Mouse (Mus musculus): ENCODE data around the gene A4gnt. TPM values are rescaled to one million over a fixed set of nuclear protein-coding genes. Genes with fewer than 3 reads are reported as not detected.
A peak's percentile ranks its signal among the peaks of the same experiment; 100 is the strongest.
"Not testable (repeated sequence)": the region's sequence is repeated elsewhere in the genome, so short reads cannot be mapped to it uniquely, and the experiment has no call there.

Gene A4gnt
- polyA plus RNA-seq (2016; fragmentation: Nextera tagmentation; extraction: Ambion mirVana) = not detected in 2 replicates

GRCm38 (mm10) chr9:99612202-99612601 is at the start of gene A4gnt:
TSS of gene A4gnt (plus strand) at chr9:99612502.
- Histone ChIP-seq H3K36me3 (replicated peaks) (no peaks in the 10 kb centered on the region), H3K27me3 (ENCODE audit: poor library complexity, severe bottlenecking) (no peaks in the 10 kb centered on the region), H3K27ac (no peak within 1 kb of the TSS), H3K4me1 (no peaks in the 10 kb centered on the region), H3K9me3 (no peaks in the 10 kb centered on the region), H3K4me3 (no peak within 1 kb of the TSS)
- WGBS = 62% methylated on average over 2 of the region's 2 CpGs
- no peak for DNase-seq (ENCODE audit: extremely low spot score, low spot score)

- Histone ChIP-seq H3K9me3 (no peaks in the 10 kb centered on the region), H3K4me3 (no peak overlapping the region), H3K36me3 (replicated peaks) (no peaks in the 10 kb centered on the region), H3K27me3 (ENCODE audit: poor library complexity, severe bottlenecking) (no peaks in the 10 kb centered on the region), H3K4me1 (peaks cover 15% of the 10 kb centered on the region), H3K27ac (no peak overlapping the region)
- 34% methylated on average over 11 of the region's 11 CpGs for WGBS
- peak; percentile 40 for DNase-seq (ENCODE audit: extremely low spot score, low spot score)
These were observed 48.6 kb upstream of the A4gnt start for GRCm38 (mm10) chr9:99563714-99564113.

- peak overlapping the region; percentile 99 for H3K4me3 ChIP-seq
- DNase-seq (ENCODE audit: extremely low spot score, low spot score) = no peak
- peaks cover 9% of the 10 kb centered on the region for H3K27me3 ChIP-seq (ENCODE audit: poor library complexity, severe bottlenecking)
- H3K27ac ChIP-seq = peak overlapping the region; percentile 100
- 3% methylated on average over 15 of the region's 15 CpGs for WGBS
- H3K36me3 ChIP-seq (replicated peaks) = no peaks in the 10 kb centered on the region
- no peaks in the 10 kb centered on the region for H3K9me3 ChIP-seq
- H3K4me1 ChIP-seq = peaks cover 23% of the 10 kb centered on the region
These were observed 44.3 kb upstream of the A4gnt start for GRCm38 (mm10) chr9:99568023-99568346.

- Histone ChIP-seq H3K9me3 (no peaks in the 10 kb centered on the region), H3K36me3 (replicated peaks) (no peaks in the 10 kb centered on the region), H3K4me1 (peaks cover 23% of the 10 kb centered on the region), H3K4me3 (peak within 1 kb of the TSS; percentile 99), H3K27me3 (ENCODE audit: poor library complexity, severe bottlenecking) (peaks cover 13% of the 10 kb centered on the region), H3K27ac (peak within 1 kb of the TSS; percentile 100)
- peak; percentile 89 for DNase-seq (ENCODE audit: extremely low spot score, low spot score)
- under 1% methylated on average over 70 of the region's 70 CpGs for WGBS
These were observed 43.8 kb upstream of the A4gnt start, which contains the start of gene Armc8 for GRCm38 (mm10) chr9:99568347-99569070. TSS of gene Armc8 (minus strand) at chr9:99568899.

GRCm38 (mm10) chr9:99569071-99569397 is 43.3 kb upstream of the A4gnt start:
- Histone ChIP-seq H3K27me3 (ENCODE audit: poor library complexity, severe bottlenecking) (peaks cover 13% of the 10 kb centered on the region), H3K27ac (peak overlapping the region; percentile 100), H3K9me3 (no peaks in the 10 kb centered on the region), H3K4me1 (peaks cover 19% of the 10 kb centered on the region), H3K4me3 (peak overlapping the region; percentile 99), H3K36me3 (replicated peaks) (no peaks in the 10 kb centered on the region)
- WGBS = 1% methylated on average over 9 of the region's 9 CpGs
- no peak for DNase-seq (ENCODE audit: extremely low spot score, low spot score)

GRCm38 (mm10) chr9:99575677-99576480 is 36.4 kb upstream of the A4gnt start, which contains the start of gene Dbr1:
TSS of gene Dbr1 (plus strand) at chr9:99575799.
- peaks cover 14% of the 10 kb centered on the region for H3K27me3 ChIP-seq (ENCODE audit: poor library complexity, severe bottlenecking)
- peaks cover 12% of the 10 kb centered on the region for H3K4me1 ChIP-seq
- under 1% methylated on average over 57 of the region's 57 CpGs for WGBS
- no peaks in the 10 kb centered on the region for H3K9me3 ChIP-seq
- peak within 1 kb of the TSS; percentile 94 for H3K27ac ChIP-seq
- peaks cover 30% of the 10 kb centered on the region for H3K36me3 ChIP-seq (replicated peaks)
- H3K4me3 ChIP-seq = peak within 1 kb of the TSS; percentile 72
- DNase-seq (ENCODE audit: extremely low spot score, low spot score) = peak; percentile 90

- no peaks in the 10 kb centered on the region for H3K27me3 ChIP-seq (ENCODE audit: poor library complexity, severe bottlenecking)
- H3K4me3 ChIP-seq = no peak overlapping the region
- DNase-seq (ENCODE audit: extremely low spot score, low spot score) = peak; percentile 23
- no peaks in the 10 kb centered on the region for H3K9me3 ChIP-seq
- peaks cover 78% of the 10 kb centered on the region for H3K36me3 ChIP-seq (replicated peaks)
- 58% methylated on average over 2 of the region's 2 CpGs for WGBS
- no peak overlapping the region for H3K27ac ChIP-seq
- H3K4me1 ChIP-seq = peaks cover 12% of the 10 kb centered on the region
These were observed 31.6 kb upstream of the A4gnt start for GRCm38 (mm10) chr9:99580655-99581054.

GRCm38 (mm10) chr9:99587505-99588202 is 24.6 kb upstream of the A4gnt start:
- Histone ChIP-seq H3K27me3 (ENCODE audit: poor library complexity, severe bottlenecking) (no peaks in the 10 kb centered on the region), H3K4me1 (no peaks in the 10 kb centered on the region), H3K36me3 (replicated peaks) (peaks cover 33% of the 10 kb centered on the region), H3K9me3 (no peaks in the 10 kb centered on the region), H3K27ac (no peak overlapping the region), H3K4me3 (no peak overlapping the region)
- peak; percentile 68 for DNase-seq (ENCODE audit: extremely low spot score, low spot score)
- 25% methylated on average over 8 of the region's 8 CpGs for WGBS

GRCm38 (mm10) chr9:99591144-99591543 is 21.2 kb upstream of the A4gnt start:
- 88% methylated on average over 8 of the region's 8 CpGs for WGBS
- Histone ChIP-seq H3K27ac (0 out of 2 replicates have a peak overlapping the region, but pooled peaks have one; percentile 30), H3K27me3 (ENCODE audit: poor library complexity, severe bottlenecking) (no peaks in the 10 kb centered on the region), H3K4me1 (no peaks in the 10 kb centered on the region), H3K36me3 (replicated peaks) (no peaks in the 10 kb centered on the region), H3K4me3 (no peak overlapping the region), H3K9me3 (peaks cover 3% of the 10 kb centered on the region; the same call in 1 of the 2 replicates)
- no peak for DNase-seq (ENCODE audit: extremely low spot score, low spot score)

GRCm38 (mm10) chr9:99599127-99599526 is 13.2 kb upstream of the A4gnt start:
- 92% methylated on average over 6 of the region's 6 CpGs for WGBS

GRCm38 (mm10) chr9:99603566-99603965 is 8.7 kb upstream of the A4gnt start:
- Histone ChIP-seq H3K9me3 (no peaks in the 10 kb centered on the region), H3K27me3 (ENCODE audit: poor library complexity, severe bottlenecking) (no peaks in the 10 kb centered on the region), H3K27ac (no peak overlapping the region), H3K4me1 (peaks cover 4% of the 10 kb centered on the region), H3K36me3 (replicated peaks) (no peaks in the 10 kb centered on the region), H3K4me3 (no peak overlapping the region)
- 81% methylated on average over 2 of the region's 2 CpGs for WGBS
- no peak for DNase-seq (ENCODE audit: extremely low spot score, low spot score)

More at GRCm38 (mm10) chr9:99599127-99599526, 13.2 kb upstream of the A4gnt start:
- not testable (repeated sequence) for H3K27ac ChIP-seq; H3K27me3 ChIP-seq (ENCODE audit: poor library complexity, severe bottlenecking); H3K4me1 ChIP-seq; H3K36me3 ChIP-seq (replicated peaks); H3K4me3 ChIP-seq; DNase-seq (ENCODE audit: extremely low spot score, low spot score)
- peaks cover 10% of the 10 kb centered on the region; the same call in 1 of the 2 replicates for H3K9me3 ChIP-seq

GRCm38 (mm10) chr9:99619688-99620087 is 7.4 kb downstream of the A4gnt start:
- WGBS = 93% methylated on average over 8 of the region's 8 CpGs
- no peaks in the 10 kb centered on the region for H3K4me1 ChIP-seq
- H3K4me3 ChIP-seq = no peak overlapping the region
- DNase-seq (ENCODE audit: extremely low spot score, low spot score) = no peak
- H3K9me3 ChIP-seq = no peaks in the 10 kb centered on the region
- no peak overlapping the region for H3K27ac ChIP-seq
- no peaks in the 10 kb centered on the region for H3K36me3 ChIP-seq (replicated peaks)
- H3K27me3 ChIP-seq (ENCODE audit: poor library complexity, severe bottlenecking) = no peaks in the 10 kb centered on the region
